Mouse (Mus musculus) cerebellum, adult 11-12 months (tissue): Measurements from ENCODE around the gene Olfr1340.

ENCODE experiments used
- DNase-seq: peaks from one replicate; pipeline ENCODE4 v3.0.0; 2022

The Olfr1340 gene

GRCm38 (mm10) chr4:118719838-118720237 lies at the start of gene Olfr1340:
Gene Olfr1340, plus strand, starts transcription at chr4:118720138.
- no peak for DNase-seq

GRCm38 (mm10) chr4:118687086-118687485 lies 32.9 kb upstream of the Olfr1340 start:
- no peak for DNase-seq

GRCm38 (mm10) chr4:118692412-118692973 lies 27.4 kb upstream of the Olfr1340 start, which contains the start of gene Olfr1342:
Gene Olfr1342, minus strand, starts transcription at chr4:118692756.
- no peak for DNase-seq

GRCm38 (mm10) chr4:118693812-118694211 lies 26.1 kb upstream of the Olfr1340 start:
- no peak for DNase-seq

GRCm38 (mm10) chr4:118703223-118703622 lies 16.7 kb upstream of the Olfr1340 start, which contains the start of gene Olfr1341:
Gene Olfr1341, plus strand, starts transcription at chr4:118703523.
- DNase-seq = no peak

- no peak for DNase-seq
Measured at GRCm38 (mm10) chr4:118708086-118708485, 11.9 kb upstream of the Olfr1340 start.

GRCm38 (mm10) chr4:118711656-118712055 lies 8.3 kb upstream of the Olfr1340 start:
- no peak for DNase-seq

GRCm38 (mm10) chr4:118721742-118722483 lies 2.0 kb downstream of the Olfr1340 start:
- DNase-seq = no peak

GRCm38 (mm10) chr4:118731875-118732274 lies 11.9 kb downstream of the Olfr1340 start, which contains the start of gene Olfr1339:
Gene Olfr1339, plus strand, starts transcription at chr4:118732175.
- DNase-seq = no peak

- no peak for DNase-seq
Measured at GRCm38 (mm10) chr4:118739574-118739973, 19.6 kb downstream of the Olfr1340 start.

GRCm38 (mm10) chr4:118740988-118741698 lies 21.2 kb downstream of the Olfr1340 start:
- no peak for DNase-seq

GRCm38 (mm10) chr4:118741881-118742280 lies 21.9 kb downstream of the Olfr1340 start:
- DNase-seq = no peak

- no peak for DNase-seq
Measured at GRCm38 (mm10) chr4:118758637-118759036, 38.7 kb downstream of the Olfr1340 start, which contains the start of gene Olfr1338. Gene Olfr1338, minus strand, starts transcription at chr4:118758737.
